Mouse (Mus musculus): Measurements from ENCODE around the gene Tmem191c.

- TF ChIP-seq CTCF (IDR thresholded peaks at IDR 0.05; ENCODE audit: low read depth, low read length) (no peak), POLR2A (IDR thresholded peaks at IDR 0.05; ENCODE audit: borderline replicate concordance, low read depth, low read length) (no peak)
Measured at GRCm38 (mm10) chr16:17271856-17272255, 4.0 kb upstream of the Tmem191c start.

Measured in bone marrow macrophage, adult 2 months (primary cell).